Mouse (Mus musculus) liver, embryonic 15.5 days (tissue): ENCODE measurements around the gene Aldh8a1. TPM values are rescaled to one million over a fixed set of nuclear protein-coding genes. Genes with fewer than 3 reads are reported as not detected.

Source experiments
- ATAC-seq: fragments of 200-750 bp; cut with Nextera tagmentation; 2 replicates; pipeline ENCODE4 v1.8.0; 2017; ENCODE audit warnings: moderate number of reproducible peaks, mild to moderate bottlenecking, moderate library complexity; ENCODE audit not compliant: insufficient read depth
- H3K27ac ChIP-seq: fragments of 300-500 bp; sonication (generic); replicated peaks from 2 replicates; pipeline ENCODE4 v1.5.1; 2015; ENCODE audit warnings: mild to moderate bottlenecking, inconsistent platforms
- H3K27me3 ChIP-seq: fragments of 300-500 bp; sonication (generic); 2 replicates; pipeline ENCODE4 v1.6.1; 2015; ENCODE audit warnings: mild to moderate bottlenecking, inconsistent platforms
- H3K36me3 ChIP-seq: fragments of 300-500 bp; sonication (generic); replicated peaks from 2 replicates; pipeline ENCODE4 v1.6.1; 2015; ENCODE audit warnings: moderate library complexity, mild to moderate bottlenecking, inconsistent platforms
- H3K4me1 ChIP-seq: fragments of 300-500 bp; sonication (generic); replicated peaks from 2 replicates; pipeline ENCODE4 v1.6.1; 2015; ENCODE audit warnings: inconsistent platforms
- H3K4me2 ChIP-seq: fragments of 300-500 bp; sonication (generic); 2 replicates; pipeline ENCODE4 v1.6.1; 2015; ENCODE audit warnings: moderate library complexity, mild to moderate bottlenecking, inconsistent platforms
- H3K4me3 ChIP-seq: fragments of 300-500 bp; sonication (generic); replicated peaks from 2 replicates; pipeline ENCODE4 v1.5.1; 2015; ENCODE audit warnings: mild to moderate bottlenecking, inconsistent platforms
- H3K9ac ChIP-seq: fragments of 300-500 bp; sonication (generic); 2 replicates; pipeline ENCODE4 v1.6.1; 2015; ENCODE audit warnings: moderate library complexity, mild to moderate bottlenecking, inconsistent platforms
- H3K9me3 ChIP-seq: fragments of 300-500 bp; sonication (generic); replicated peaks from 2 replicates; pipeline ENCODE4 v1.6.1; 2016; ENCODE audit warnings: inconsistent platforms
- WGBS: fragments of 180-500 bp; shearing (Covaris S2); methylation state at CpG from one replicate; pipeline ENCODE4 v1.1.7; 2015; ENCODE audit warnings: mixed read lengths; ENCODE audit not compliant: insufficient replicate concordance; 5-methylcytosine and 5-hydroxymethylcytosine counted together
- polyA plus RNA-seq: library from polyadenylated mRNA; unstranded; fragments of >200 nt; fragmentation: Nextera tagmentation; extraction: Ambion mirVana; gene quantifications from 2 replicates; pipeline ENCODE4 v1.2.1, GENCODE M21; 2015

The Aldh8a1 gene
- 33.8 and 40.0 TPM in 2 replicates for polyA plus RNA-seq

- Histone ChIP-seq H3K9ac (no peak within 1 kb of the TSS), H3K9me3 (no peaks in the 10 kb centered on the region), H3K4me1 (peaks cover 17% of the 10 kb centered on the region), H3K27me3 (no peaks in the 10 kb centered on the region), H3K36me3 (no peaks in the 10 kb centered on the region), H3K4me2 (no peak within 1 kb of the TSS), H3K27ac (no peak within 1 kb of the TSS), H3K4me3 (peak within 1 kb of the TSS; percentile 2; the same call in 1 of the 2 replicates)
- 0 out of 2 replicates have a peak, but pooled peaks have one; percentile 19 for ATAC-seq
- 72% methylated on average over 13 of the region's 13 CpGs for WGBS
Measured at GRCm38 (mm10) chr10:21376682-21377473, at the start of gene Aldh8a1. TSS of gene Aldh8a1 (plus strand) at chr10:21377291.

GRCm38 (mm10) chr10:21327605-21328135 lies 49.4 kb upstream of the Aldh8a1 start:
- H3K27ac ChIP-seq: no peak overlapping the region
- peaks cover 13% of the 10 kb centered on the region for H3K36me3 ChIP-seq
- H3K4me3 ChIP-seq: no peak overlapping the region
- 72% methylated on average over 7 of the region's 7 CpGs for WGBS
- no peaks in the 10 kb centered on the region for H3K27me3 ChIP-seq
- no peak overlapping the region for H3K9ac ChIP-seq
- H3K9me3 ChIP-seq: no peaks in the 10 kb centered on the region
- H3K4me2 ChIP-seq: no peak overlapping the region
- H3K4me1 ChIP-seq: no peaks in the 10 kb centered on the region
- ATAC-seq: no peak

- WGBS: 41% methylated on average over 7 of the region's 7 CpGs
- Histone ChIP-seq H3K4me2 (no peak overlapping the region), H3K4me3 (no peak overlapping the region), H3K27ac (no peak overlapping the region), H3K27me3 (no peaks in the 10 kb centered on the region), H3K9me3 (no peaks in the 10 kb centered on the region), H3K36me3 (peaks cover 62% of the 10 kb centered on the region), H3K4me1 (peaks cover 11% of the 10 kb centered on the region), H3K9ac (no peak overlapping the region)
- no peak for ATAC-seq
Measured at GRCm38 (mm10) chr10:21334349-21335105, 42.6 kb upstream of the Aldh8a1 start.

- no peak overlapping the region for H3K4me3 ChIP-seq
- H3K36me3 ChIP-seq: peaks cover 66% of the 10 kb centered on the region
- no peak for ATAC-seq
- H3K27ac ChIP-seq: no peak overlapping the region
- no peak overlapping the region for H3K4me2 ChIP-seq
- no peak overlapping the region for H3K9ac ChIP-seq
- WGBS: 88% methylated on average over 5 of the region's 5 CpGs
- H3K4me1 ChIP-seq: peaks cover 11% of the 10 kb centered on the region
- no peaks in the 10 kb centered on the region for H3K9me3 ChIP-seq
- H3K27me3 ChIP-seq: no peaks in the 10 kb centered on the region
Measured at GRCm38 (mm10) chr10:21335534-21335933, 41.6 kb upstream of the Aldh8a1 start.

- H3K4me1 ChIP-seq: peaks cover 11% of the 10 kb centered on the region
- H3K4me3 ChIP-seq: no peak overlapping the region
- WGBS: 60% methylated on average over 2 of the region's 2 CpGs
- no peaks in the 10 kb centered on the region for H3K9me3 ChIP-seq
- no peak overlapping the region for H3K9ac ChIP-seq
- peaks cover 71% of the 10 kb centered on the region for H3K36me3 ChIP-seq
- no peak for ATAC-seq
- no peak overlapping the region for H3K27ac ChIP-seq
- no peak overlapping the region for H3K4me2 ChIP-seq
- no peaks in the 10 kb centered on the region for H3K27me3 ChIP-seq
Measured at GRCm38 (mm10) chr10:21337191-21337590, 39.9 kb upstream of the Aldh8a1 start.

GRCm38 (mm10) chr10:21341706-21342105 lies 35.4 kb upstream of the Aldh8a1 start:
- H3K27me3 ChIP-seq: no peaks in the 10 kb centered on the region
- H3K4me2 ChIP-seq: no peak overlapping the region
- ATAC-seq: no peak
- WGBS: 94% methylated on average over 14 of the region's 14 CpGs
- H3K4me3 ChIP-seq: no peak overlapping the region
- no peaks in the 10 kb centered on the region for H3K4me1 ChIP-seq
- H3K36me3 ChIP-seq: peaks cover 78% of the 10 kb centered on the region
- no peaks in the 10 kb centered on the region for H3K9me3 ChIP-seq
- H3K27ac ChIP-seq: no peak overlapping the region
- H3K9ac ChIP-seq: no peak overlapping the region

GRCm38 (mm10) chr10:21342331-21343005 lies 34.6 kb upstream of the Aldh8a1 start:
- no peak for ATAC-seq
- H3K36me3 ChIP-seq: peaks cover 78% of the 10 kb centered on the region

GRCm38 (mm10) chr10:21347332-21347731 lies 29.8 kb upstream of the Aldh8a1 start:
- ATAC-seq: no peak
- H3K9ac ChIP-seq: no peak overlapping the region
- H3K4me1 ChIP-seq: peaks cover 25% of the 10 kb centered on the region
- H3K4me3 ChIP-seq: no peak overlapping the region
- peaks cover 69% of the 10 kb centered on the region for H3K36me3 ChIP-seq
- no peak overlapping the region for H3K4me2 ChIP-seq
- no peak overlapping the region for H3K27ac ChIP-seq
- H3K27me3 ChIP-seq: no peaks in the 10 kb centered on the region
- H3K9me3 ChIP-seq: no peaks in the 10 kb centered on the region
- WGBS: 88% methylated on average over 4 of the region's 4 CpGs

More at GRCm38 (mm10) chr10:21342331-21343005, 34.6 kb upstream of the Aldh8a1 start:
- Histone ChIP-seq H3K9me3 (no peaks in the 10 kb centered on the region), H3K4me3 (no peak overlapping the region), H3K27me3 (no peaks in the 10 kb centered on the region), H3K4me1 (no peaks in the 10 kb centered on the region), H3K9ac (no peak overlapping the region), H3K4me2 (no peak overlapping the region), H3K27ac (no peak overlapping the region)
- WGBS: 88% methylated on average over 11 of the region's 11 CpGs

- no peak for ATAC-seq
- Histone ChIP-seq H3K4me3 (no peak overlapping the region), H3K9ac (no peak overlapping the region), H3K36me3 (peaks cover 71% of the 10 kb centered on the region), H3K4me2 (no peak overlapping the region), H3K27ac (no peak overlapping the region), H3K27me3 (no peaks in the 10 kb centered on the region), H3K9me3 (no peaks in the 10 kb centered on the region), H3K4me1 (peaks cover 25% of the 10 kb centered on the region)
- 65% methylated on average over 5 of the region's 5 CpGs for WGBS
Measured at GRCm38 (mm10) chr10:21349449-21349848, 27.6 kb upstream of the Aldh8a1 start.

GRCm38 (mm10) chr10:21349946-21350345 lies 27.1 kb upstream of the Aldh8a1 start:
- Histone ChIP-seq H3K4me2 (no peak overlapping the region), H3K4me3 (no peak overlapping the region), H3K36me3 (peaks cover 75% of the 10 kb centered on the region), H3K27me3 (no peaks in the 10 kb centered on the region), H3K9ac (no peak overlapping the region), H3K27ac (peak overlapping the region; percentile 35; the same call in 1 of the 2 replicates), H3K4me1 (peaks cover 25% of the 10 kb centered on the region), H3K9me3 (no peaks in the 10 kb centered on the region)
- ATAC-seq: no peak
- 71% methylated on average over 2 of the region's 2 CpGs for WGBS
